Mouse (Mus musculus): Measurements from ENCODE around the gene Dync2h1.

DNA sequence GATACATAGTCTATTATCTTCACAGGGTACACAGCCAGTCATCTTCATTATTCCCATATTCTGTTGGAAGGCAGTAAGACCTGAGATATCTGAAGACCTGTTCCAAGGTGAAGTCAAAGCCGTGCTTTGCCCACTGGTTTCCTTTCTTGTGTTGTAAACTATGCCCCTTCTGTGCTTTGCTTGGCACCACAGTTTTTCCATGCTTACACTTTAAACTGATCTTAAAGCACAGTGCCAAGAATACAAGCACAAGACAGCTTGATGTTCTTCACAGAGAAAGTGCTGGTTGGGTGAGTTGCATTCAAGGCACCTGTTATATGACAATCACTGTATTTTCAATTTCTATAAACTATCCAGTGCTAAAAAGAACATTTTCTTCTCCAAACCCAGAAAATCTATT, 10.5 kb downstream of the Dync2h1 start:
- TF ChIP-seq CTCF (IDR thresholded peaks at IDR 0.05; ENCODE audit: borderline replicate concordance, extremely low read depth, insufficient read depth, insufficient read length), result no peak
- no peak for TF ChIP-seq POLR2A (IDR thresholded peaks at IDR 0.05; ENCODE audit: borderline replicate concordance, extremely low read depth, insufficient read depth, insufficient read length, poor library complexity, severe bottlenecking)
